Mouse (Mus musculus) fat pad, adult 2 months (tissue): ENCODE data around the gene Ptpn11.

Experiments used
- DNase-seq: peaks from one replicate; pipeline ENCODE4 v3.0.0-alpha.2; 2011; ENCODE audit warnings: low read depth, low spot score; ENCODE audit errors: extremely low read depth

The Ptpn11 gene

DNA sequence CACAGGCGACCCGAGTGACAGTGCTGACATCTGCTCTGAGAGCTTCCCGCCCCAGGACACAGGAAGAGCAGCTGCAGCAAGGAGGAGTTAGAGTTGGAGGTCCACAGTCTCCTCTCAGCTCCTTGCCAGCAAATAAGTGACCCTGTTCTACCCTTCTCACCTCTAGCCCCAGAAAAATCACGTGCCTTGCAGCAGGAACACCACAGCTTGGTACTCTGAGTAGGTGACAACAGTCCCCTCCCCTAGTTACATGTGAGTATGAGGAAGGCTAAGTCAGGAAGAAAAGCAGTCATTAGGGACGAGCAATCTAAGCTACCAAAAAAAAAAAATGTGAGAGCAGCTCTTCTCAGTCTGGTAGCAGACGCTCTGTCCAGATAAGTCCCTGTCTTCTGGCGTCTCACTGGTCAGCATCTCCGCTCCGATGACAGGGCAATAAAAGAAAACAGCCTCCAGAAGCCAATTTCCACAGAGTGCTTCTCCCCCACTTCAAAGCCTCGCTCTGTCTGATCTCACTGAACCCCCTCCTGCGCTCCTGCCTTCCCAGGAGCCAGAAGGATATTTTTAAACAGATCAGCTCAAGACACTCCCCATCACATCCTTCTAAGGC is 6.1 kb downstream of the Ptpn11 start:
- DNase-seq: no peak

DNA sequence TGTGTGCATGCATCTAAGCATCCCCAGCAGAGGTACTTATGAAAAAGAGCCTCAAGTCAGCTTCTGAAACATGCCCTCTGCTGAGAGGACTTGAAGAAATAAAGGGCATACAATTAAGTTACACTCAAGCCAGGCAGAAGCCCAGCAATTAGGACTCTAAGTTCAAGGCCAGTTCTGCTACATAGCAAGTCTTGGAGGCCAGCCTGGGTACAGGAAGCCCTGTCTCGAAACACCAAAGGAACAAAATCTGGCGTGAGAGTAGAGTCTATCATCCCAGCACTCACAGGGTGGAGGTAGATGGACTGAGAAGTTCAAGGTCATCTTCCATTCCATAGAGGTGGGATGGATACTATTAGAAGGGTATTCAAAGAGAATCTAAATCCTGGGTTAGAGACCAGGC is 6.8 kb downstream of the Ptpn11 start:
- no peak for DNase-seq

DNA sequence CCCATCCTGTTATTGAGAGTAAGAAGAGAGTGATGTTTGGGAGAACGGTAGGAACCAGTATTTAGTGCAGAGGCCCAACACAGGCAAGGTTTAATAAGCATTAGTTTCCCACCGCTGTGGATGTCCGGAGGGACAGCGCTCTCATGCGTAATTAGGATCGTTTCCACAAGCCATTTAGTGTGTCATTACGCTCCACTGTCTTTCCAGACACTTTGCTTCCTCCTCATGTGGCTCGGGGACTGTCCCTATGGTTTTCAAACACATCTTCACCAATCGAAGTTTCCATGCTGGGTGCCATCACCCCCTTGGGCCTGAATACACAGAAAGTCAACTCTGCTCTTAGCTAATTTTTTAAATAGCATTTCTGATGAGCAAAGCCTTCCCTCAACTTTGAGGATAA is 7.9 kb downstream of the Ptpn11 start:
- no peak for DNase-seq

DNA sequence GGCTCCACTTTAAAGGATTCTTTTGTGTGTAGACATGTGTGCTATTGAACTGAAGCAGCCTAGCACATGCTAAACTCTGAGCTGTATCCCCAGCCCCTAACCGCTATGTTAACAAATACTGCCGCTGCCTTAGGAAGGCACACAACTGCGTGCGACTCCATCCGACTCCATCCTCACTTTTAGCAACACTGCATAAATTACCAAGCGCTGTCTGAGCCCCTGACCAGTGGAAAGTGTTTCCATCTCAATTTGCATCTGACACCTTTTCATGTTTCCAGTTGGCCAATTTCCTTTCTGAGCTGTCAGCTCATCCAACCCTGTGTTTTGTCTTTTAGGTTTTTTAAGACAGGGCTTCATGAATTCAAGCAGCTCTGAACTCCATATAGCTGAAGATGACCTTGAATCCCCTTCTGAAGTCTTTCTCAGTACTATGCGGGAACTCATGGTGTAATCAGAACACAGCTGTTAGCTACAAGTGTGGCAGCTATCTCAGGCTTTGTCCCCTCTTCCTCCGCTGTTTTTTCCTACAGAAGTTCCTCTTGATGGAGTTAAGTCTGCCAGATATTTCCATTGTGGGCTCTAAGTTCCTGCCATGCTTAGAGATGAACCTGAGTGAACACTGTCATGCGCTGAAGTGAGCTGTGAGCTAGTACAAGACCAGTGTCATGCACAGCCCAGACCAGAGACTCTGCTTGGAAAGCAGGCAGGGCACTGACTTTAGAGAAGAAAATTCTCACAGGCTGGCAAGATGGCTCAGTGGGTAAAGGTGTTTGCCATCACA is 11.9 kb downstream of the Ptpn11 start:
- no peak for DNase-seq

DNA sequence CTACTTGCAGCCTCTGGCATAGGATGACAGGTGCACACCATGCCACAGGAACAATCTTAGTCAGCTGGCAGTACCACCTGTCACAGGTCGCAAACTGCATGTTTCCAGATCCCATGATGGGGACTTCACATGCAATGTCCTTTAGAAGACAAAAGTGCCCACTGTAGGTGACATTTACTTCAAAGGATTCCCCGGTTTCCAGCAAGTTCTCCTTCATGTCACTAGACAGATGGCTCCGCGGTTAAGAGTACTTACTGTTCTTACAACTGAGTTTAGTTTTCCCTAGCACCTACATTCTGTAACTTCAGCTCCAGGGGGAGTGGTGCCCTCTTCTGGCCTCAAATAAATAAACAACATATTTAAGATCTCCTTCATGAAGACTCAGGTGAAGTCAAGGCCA is 18.4 kb downstream of the Ptpn11 start:
- no peak for DNase-seq

DNA sequence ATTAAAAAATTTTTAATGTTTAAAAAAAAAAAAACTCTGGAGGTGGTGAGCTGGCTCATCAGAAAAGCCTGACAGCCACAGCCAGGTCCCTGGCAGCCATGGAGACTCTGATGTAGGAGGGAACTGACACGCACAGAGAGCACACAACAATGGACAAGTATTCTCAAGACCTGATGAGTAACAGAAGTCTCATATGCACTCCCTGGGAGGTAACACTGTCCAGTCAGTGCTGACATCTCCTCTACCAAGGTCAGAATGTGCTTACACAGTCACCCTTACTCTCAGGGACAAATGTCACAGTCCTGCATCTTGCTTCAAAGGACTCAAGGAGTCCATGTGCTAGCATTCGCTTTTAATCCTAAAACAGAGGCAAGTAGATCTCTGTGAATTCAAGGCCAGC is 21.6 kb downstream of the Ptpn11 start:
- no peak for DNase-seq

DNA sequence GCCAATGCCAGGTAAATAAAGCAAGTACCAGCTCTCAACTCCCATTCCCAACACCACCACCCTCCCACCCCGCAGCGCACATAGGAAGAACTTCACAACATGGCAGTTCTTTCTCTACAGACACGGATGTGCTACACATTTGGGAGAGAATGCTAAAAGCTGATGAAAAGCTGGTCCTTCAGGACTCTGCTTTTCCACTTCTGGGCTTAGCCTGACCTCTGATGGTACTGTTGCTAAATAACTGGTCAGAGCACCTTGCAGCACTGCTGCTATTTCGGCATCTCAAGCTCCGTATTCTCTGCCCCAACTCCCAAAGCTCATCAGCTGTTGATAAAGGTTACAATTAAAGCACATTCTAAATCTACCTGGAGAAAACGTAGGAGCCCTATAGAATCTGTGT is 24.3 kb downstream of the Ptpn11 start:
- DNase-seq: no peak

DNA sequence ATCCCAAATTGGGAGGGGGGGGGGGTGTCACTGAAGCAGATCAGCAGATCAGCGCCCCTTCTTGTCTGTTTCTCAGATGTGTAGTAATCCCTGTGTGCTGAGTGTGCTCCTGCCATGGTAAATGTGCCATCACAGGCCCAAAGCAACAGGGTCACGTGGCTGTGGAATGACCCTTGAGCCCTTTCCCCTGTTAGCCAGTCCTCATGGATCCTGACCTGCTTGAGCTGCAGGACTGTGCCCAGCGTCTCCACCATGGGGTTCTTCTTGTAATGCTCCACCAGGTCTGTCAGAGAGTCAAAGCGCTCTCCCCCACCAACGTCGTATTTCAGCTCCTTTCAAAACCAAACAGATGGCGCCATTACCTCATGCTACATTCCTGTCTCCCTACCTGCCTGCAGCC is 28.3 kb downstream of the Ptpn11 start:
- DNase-seq: no peak

DNA sequence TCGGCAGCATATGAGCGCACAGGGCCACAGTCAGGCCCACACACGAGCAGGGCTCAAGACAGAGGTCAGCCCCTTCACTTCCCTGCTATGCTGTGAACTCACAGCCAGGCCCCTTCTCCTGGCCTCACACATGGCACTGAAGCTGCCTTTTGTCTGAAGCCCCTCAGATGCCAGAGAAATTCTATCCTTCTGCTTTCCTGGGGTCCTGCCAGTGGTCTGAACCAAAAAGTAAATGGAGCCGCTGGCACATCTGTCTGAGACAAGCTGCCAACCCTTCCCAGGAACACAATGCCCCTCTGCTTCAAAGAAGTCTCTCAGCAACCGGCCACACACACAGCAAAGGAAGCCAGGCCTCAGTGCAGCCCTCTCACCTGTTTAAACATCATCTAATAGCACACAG is 28.9 kb downstream of the Ptpn11 start:
- DNase-seq: no peak

DNA sequence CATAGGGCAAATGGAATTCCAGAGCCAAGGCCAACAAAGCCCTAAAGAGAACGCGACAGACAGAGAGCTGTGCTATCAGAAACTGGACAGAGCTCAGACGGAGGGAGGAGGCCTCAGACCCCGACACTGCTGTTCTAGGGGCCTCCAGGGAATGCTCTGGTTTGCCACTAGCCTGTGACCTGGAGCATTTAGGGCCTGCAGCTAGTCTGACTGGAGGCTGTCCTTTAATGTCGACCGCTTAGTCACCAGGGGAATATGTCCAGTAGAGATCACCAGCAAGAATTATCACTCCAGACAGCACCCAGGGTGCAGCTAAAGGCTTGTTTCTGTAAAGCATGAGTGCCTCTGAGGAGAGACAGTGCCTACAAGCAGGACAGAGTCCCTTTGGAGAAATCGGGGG is 32.2 kb downstream of the Ptpn11 start:
- no peak for DNase-seq

DNA sequence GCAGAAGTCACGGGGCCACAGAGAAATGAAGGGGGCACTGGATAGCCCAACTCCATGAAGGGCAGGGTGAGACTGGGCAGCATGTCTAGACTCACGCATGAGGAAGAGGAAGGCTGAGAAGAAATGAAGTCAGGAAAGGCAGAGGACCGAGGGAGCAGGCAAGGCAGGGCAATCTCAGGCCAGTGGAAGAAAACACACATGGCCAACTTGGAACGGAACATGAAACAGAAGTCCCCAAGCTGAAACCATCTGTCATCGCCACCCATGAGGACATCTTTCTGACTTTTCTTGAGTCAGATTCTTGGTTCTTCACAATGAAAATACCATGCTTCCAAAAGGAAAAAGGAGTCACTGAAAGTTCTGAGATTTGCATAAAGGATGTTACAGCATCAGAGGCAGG is 33.7 kb downstream of the Ptpn11 start:
- DNase-seq: no peak

DNA sequence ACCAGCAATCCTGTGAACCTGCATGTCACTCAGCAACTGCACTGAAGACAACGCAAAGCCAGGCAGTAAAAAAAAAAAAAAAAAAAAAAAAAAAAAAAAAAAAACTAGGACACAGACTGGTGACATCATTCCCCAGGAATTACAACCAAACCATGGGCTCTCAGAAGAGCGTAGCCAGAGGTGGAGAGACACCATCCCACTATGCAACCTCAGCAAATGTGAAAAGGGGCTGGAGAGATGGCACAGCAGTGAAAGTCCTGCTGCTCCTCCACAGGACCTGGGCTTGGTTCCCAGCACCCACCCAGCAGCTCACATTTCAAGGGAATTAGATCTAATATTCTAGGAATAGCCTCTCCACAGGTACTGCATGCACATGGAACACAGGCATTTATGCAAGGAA is 34.2 kb downstream of the Ptpn11 start:
- no peak for DNase-seq

DNA sequence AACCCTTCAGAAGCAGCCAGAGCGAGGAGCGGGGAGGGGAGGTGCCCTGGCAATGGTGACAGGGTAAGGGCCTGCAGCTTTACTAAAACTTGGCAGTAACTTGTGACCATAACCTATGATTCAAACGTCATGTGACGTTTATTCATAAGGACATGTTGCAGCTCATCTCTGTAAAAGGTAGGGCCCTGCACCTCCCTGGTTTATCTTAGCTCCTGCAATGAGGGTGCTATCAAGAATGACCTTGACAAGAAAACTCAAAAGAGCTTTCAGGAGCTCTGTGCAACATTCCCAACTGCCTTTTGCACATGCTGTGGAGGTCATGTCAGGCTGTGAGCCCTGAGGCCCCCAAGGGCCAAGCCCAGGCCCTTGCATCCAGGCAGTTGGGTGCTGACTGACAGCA is 35.1 kb downstream of the Ptpn11 start:
- DNase-seq: no peak

DNA sequence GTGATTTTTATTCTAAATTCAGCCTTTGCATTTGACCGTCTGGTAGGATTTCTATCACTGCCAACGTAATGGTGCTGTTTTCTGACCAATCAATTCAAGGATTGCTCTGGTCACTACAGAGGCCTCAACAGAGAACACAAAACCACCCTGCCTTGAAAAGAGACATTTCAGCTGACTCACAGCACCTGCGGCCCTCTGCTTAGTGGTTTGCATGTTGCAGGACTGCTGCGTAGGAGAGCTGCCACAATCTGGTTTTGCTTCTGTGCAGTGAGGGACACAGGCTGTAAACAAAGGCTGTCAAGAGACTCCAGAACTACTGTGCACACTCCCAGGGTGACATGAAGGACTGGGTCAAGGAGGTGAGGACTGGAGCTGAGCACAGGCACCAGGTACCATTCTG is 40.5 kb downstream of the Ptpn11 start:
- DNase-seq: no peak

DNA sequence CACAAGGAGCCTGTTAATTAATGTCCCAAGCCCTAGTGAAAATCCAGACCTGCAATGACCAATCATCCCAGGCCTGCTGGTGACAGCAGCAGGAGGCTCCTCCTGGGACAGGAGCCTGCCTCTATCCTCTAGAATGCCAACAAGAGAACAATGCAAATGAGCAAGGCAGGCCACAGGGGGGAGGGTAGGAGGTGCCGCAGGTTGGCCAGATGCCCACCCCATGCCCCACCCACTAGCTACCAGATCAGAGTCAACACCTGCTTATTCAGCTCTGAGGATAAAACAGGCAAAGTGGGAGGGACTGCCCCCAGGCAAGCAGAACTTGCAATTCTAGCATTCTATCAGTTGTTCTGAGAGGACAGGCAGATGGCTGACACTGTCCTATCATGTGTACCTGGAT is 42.0 kb downstream of the Ptpn11 start:
- DNase-seq: no peak

DNA sequence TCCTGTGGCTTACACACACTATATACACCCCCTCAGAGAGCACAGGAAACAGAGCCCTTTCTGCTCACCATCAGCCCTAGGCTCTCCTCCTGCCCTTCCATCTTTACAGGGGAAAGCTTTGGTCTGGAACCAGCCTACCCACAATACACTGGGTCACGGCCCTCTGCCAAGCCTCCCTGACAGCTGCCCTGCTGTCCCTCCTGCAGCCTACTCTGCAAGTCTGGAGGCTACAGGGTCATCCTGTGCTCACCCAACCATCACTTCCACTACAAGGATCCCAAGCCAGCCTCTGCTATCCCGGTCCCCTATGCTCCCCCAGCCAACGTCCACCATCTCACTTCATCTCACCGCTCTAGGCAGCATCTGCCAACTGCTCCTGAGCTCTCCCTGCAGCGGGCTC is 44.9 kb downstream of the Ptpn11 start:
- no peak for DNase-seq

DNA sequence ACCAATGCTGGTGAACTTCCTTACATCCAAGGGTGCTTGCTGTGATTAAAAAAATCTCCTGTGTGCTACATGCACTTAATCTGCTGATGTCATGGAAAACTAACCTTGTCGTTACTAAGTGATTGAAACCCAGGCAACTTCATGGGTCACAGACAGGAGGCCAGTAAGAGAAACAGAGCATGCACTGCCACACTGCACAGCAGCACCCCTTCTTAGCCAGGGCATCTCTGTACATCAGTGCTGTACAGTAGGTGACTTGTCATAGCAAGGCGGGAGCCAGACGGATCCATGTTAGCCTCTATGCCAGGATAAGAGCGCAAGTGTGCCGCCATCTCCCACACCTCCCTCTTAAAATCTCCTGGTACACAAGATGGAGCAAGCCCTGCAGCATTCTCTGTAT is 45.6 kb downstream of the Ptpn11 start:
- no peak for DNase-seq

DNA sequence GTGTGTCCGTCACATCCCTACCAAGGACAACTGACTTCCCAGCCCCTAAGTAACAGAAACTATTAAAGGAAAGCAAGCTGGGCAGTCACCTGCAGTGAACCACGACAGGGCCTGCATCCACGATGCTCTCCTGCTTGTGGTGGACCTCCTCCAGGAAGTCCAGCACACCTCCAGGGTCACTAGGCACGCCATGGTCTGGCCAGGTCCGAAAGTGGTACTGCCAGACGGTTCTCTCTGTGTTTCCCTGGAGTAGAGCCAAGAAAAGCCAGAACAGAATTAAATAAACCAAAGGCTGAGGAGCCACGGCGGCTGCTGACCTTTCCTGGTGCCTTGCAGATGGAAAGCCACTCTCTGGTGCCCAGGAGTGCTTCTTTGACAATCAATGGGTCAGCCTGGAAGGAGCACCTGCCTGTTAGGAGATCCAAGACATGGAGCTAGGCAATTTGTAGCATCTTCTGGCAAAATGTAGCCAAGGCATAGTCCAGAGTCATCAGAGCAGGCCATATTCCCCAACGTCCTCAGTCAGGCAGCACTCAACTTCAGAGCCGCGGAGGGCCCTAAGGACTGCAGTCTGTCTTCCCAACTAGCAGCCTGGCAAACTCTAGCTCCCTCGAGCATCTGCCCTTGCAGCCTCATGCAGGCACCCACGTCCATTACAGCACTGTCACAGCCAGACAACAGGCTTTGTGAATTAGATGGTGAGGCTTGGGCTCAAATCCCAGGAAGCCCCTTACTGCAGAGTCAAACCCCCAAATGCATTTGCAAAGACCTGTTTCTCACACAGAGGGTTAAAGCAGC is 46.6 kb downstream of the Ptpn11 start:
- no peak for DNase-seq

DNA sequence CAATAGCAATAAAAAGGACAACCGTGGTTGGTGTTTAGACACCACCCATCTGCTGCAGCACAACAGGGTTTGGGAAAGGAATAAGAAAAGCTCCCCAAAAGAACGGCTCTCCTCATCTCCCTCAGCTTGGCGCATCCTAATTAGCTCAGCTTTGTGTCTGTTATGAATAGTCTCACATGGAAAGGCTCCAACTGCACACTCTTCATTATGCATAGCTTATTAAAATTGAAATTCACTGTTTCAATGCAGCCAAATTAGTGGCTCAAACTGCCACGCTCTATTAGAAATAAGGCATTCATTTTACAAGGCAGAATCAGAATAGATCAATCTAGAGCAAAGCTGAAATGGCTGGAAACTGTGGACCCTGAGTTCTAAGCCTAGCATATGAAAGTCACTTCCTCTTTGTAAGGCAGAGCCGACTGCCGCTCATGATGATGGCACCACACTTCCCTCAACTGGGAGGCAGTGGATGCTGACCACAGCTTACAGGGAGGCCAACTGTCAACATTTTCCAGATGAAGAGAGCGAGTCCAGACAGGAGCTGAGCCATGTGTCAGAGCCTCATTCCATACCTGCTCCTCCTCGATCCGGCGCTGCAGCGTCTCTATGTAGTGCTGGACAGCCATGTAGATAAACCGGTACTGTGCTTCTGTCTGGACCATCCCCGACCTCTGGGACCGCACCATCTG is 48.6 kb downstream of the Ptpn11 start:
- no peak for DNase-seq

DNA sequence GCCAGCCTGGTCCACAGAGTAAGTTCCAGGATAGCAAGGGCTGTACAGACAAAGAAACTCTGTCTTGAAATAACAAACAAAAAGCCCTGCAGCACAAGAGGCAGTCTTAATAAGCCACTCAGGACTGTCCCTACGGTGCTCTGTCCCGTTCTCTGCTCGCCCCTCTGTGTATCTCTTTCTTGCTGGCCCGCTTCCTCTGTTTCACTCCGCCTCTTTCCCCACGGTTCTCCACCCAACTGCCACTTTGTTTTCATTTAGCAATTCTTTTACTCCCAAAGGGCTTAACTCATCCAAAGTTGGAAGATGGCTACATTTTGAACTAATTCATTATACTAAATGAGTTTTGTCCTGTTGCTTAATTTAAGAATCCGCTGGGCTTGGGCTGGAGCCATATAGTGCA is 50.9 kb downstream of the Ptpn11 start:
- DNase-seq: no peak

DNA sequence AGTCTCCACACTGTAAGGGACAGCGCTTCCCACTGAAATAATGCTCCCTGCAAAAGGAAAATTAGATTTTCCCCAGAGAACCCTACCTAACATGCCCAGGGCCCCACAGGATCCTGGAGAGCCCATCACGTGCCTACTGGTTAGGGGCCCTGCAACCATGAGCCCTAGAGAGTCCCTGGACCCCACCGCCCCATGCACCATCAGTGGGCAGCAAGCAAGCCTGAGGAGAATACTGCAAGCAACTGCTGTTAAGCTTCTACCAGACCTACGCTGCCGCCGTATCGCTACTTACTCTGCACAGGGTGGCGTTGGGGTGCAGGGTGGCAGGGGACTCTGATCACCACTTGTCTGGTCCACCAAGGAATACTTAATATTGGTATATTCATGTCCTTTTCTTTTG is 54.1 kb downstream of the Ptpn11 start:
- DNase-seq: no peak

DNA sequence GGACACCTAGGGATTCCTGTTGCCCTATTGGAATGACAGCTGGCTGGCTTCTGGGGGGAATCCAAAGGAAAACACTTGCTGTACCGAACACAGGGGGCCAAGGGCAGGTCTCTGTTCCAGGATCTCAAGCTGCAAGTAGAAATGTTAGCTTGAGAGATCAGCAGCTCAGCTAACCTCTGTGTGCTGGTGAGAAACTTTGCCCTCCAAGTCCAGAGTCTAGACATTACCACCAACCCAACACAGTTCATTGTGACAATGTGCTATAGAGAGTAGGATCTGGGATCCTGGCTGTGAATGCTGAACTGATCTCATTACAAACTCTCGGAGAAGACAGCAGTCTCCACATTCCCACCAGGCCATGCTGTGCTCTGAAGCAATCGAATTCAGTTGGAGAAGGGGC is 59.4 kb downstream of the Ptpn11 start:
- DNase-seq: no peak
